Mouse (Mus musculus) ES-Bruce4 (cell line): ENCODE results near the gene Prox1.

Experiments used
- CTCF ChIP-seq: IDR thresholded peaks from one replicate; pipeline ENCODE4 v1.8.1; 2011; ENCODE audit warnings: low read depth, low read length
- POLR2A ChIP-seq: IDR thresholded peaks from one replicate; pipeline ENCODE4 v1.8.1; 2011; ENCODE audit warnings: low read length; ENCODE audit not compliant: insufficient read depth

GRCm38 (mm10) chr1:190144416-190144815, 26.1 kb downstream of the Prox1 start:
- TF ChIP-seq CTCF (no peak), POLR2A (no peak)
